Mouse (Mus musculus) heart, embryonic 11.5 days (tissue): ENCODE results near the gene Sema4a. TPM values are rescaled to one million over a fixed set of nuclear protein-coding genes. Genes with fewer than 3 reads are reported as not detected.

Experiments
- ATAC-seq: fragments of 200-750 bp; cut with Nextera tagmentation; replicated peaks from 2 replicates; pipeline ENCODE4 v1.8.0; 2017; ENCODE audit warnings: moderate library complexity; ENCODE audit not compliant: insufficient number of reproducible peaks, low FRiP score, low TSS enrichment
- H3K27ac ChIP-seq: fragments of 300-500 bp; sonication (generic); 2 replicates; pipeline ENCODE4 v1.5.1; 2014; ENCODE audit warnings: mild to moderate bottlenecking, low read depth, low read length
- H3K27me3 ChIP-seq: fragments of 300-500 bp; sonication (generic); 2 replicates; pipeline ENCODE4 v1.6.1; 2014; ENCODE audit warnings: mild to moderate bottlenecking, low read length, mixed read lengths; ENCODE audit not compliant: control insufficient read depth, insufficient read depth
- H3K36me3 ChIP-seq: fragments of 300-500 bp; sonication (generic); 2 replicates; pipeline ENCODE4 v1.6.1; 2014; ENCODE audit warnings: mild to moderate bottlenecking, low read length, moderate library complexity, mixed read lengths; ENCODE audit not compliant: control insufficient read depth, insufficient read depth
- H3K4me1 ChIP-seq: fragments of 300-500 bp; sonication (generic); 2 replicates; pipeline ENCODE4 v1.6.1; 2014; ENCODE audit warnings: low read length; ENCODE audit not compliant: control insufficient read depth, insufficient read depth
- H3K4me2 ChIP-seq: fragments of 300-500 bp; sonication (generic); 2 replicates; pipeline ENCODE4 v1.6.1; 2014; ENCODE audit warnings: mild to moderate bottlenecking, moderate library complexity
- H3K4me3 ChIP-seq: fragments of 300-500 bp; sonication (generic); 2 replicates; pipeline ENCODE4 v1.5.1; 2014; ENCODE audit warnings: low read depth, low read length
- H3K9ac ChIP-seq: fragments of 300-500 bp; sonication (generic); 2 replicates; pipeline ENCODE4 v1.6.1; 2014; ENCODE audit warnings: mild to moderate bottlenecking, low read depth, low read length, moderate library complexity
- H3K9me3 ChIP-seq: fragments of 300-500 bp; sonication (generic); replicated peaks from 2 replicates; pipeline ENCODE4 v1.6.1; 2016; ENCODE audit warnings: low read length; ENCODE audit not compliant: control insufficient read depth
- WGBS: fragments of 180-500 bp; shearing (Covaris S2); extraction: QIAGEN DNeasy Blood & Tissue Kit; methylation state at CpG from one replicate; pipeline ENCODE4 v1.1.7; 2014; ENCODE audit not compliant: insufficient replicate concordance; 5-methylcytosine and 5-hydroxymethylcytosine counted together
- polyA plus RNA-seq: library from polyadenylated mRNA; unstranded; fragments of >200 nt; fragmentation: Nextera tagmentation; extraction: Ambion mirVana; gene quantifications from 2 replicates; pipeline ENCODE4 v1.2.1, GENCODE M21; 2014

The Sema4a gene
- polyA plus RNA-seq, 1 experiment from 2014 or later = 0.80 TPM

DNA sequence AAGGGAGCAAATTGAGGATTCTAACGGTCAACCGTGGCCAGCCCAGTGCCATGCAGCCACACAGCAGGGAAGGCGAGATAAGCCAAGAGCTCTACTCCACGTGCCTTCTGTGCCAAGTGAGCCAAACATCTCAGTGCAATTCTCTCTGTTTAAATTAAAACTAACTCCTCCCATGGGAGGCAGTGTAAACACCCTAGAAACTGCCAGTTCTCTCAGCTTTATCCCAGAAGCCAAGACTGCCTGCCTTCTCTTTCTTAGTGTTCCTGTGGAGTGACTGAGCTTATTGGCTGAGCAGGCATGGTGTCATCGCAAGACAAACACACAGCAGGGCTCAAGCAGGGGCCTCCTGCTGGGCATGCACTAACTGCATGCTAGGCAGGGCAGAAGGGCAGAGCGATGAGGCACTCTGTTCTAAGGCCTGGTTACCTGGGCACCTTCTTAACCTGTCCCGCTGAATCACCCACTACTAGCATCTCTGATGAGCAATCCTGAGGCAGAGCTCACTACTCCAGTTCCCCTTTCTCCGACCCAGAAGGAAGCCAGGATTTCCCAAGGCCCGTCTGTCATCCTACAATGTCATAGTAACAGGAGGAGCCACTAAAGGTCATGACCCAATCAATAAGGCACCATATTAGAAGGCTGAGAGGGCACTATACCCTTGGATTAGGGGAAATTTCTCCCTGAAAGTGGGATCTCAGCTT lies 38.8 kb downstream of the Sema4a start:
- no peak for ATAC-seq
- H3K27ac ChIP-seq = no peak overlapping the region
- H3K4me2 ChIP-seq = no peak overlapping the region
- H3K9ac ChIP-seq = no peak overlapping the region; the same call in 1 of the 2 replicates
- H3K4me3 ChIP-seq = no peak overlapping the region
- peaks cover 14% of the 10 kb centered on the region for H3K4me1 ChIP-seq
- no peaks in the 10 kb centered on the region for H3K9me3 ChIP-seq
- peaks cover 9% of the 10 kb centered on the region for H3K36me3 ChIP-seq
- WGBS = 36% methylated on average over 9 of the region's 9 CpGs
- no peaks in the 10 kb centered on the region for H3K27me3 ChIP-seq

DNA sequence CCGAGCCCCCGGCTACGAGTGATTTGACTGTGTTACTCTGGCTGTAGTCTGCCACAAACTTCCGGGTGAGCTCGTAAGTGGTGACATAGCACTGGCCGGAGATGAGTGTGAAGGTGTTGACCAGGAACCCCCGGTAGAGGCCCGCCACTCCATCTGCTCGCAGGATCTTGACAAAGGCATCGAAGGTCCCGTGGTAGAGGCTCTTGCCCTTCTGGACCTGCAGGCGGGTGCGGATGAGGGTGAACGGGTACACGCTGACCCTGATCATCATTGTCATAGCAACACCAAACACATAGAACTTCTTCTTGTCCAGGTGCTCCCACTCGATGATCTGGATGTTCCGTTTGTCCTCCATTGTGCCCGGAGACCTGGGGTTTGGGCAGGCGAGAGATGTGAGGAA lies 40.2 kb downstream of the Sema4a start:
- H3K4me2 ChIP-seq = no peak overlapping the region
- no peaks in the 10 kb centered on the region for H3K27me3 ChIP-seq
- no peak overlapping the region for H3K4me3 ChIP-seq
- peaks cover 17% of the 10 kb centered on the region for H3K4me1 ChIP-seq
- ATAC-seq = no peak
- H3K36me3 ChIP-seq = peaks cover 9% of the 10 kb centered on the region
- no peak overlapping the region for H3K9ac ChIP-seq
- 92% methylated on average over 19 of the region's 19 CpGs for WGBS
- no peaks in the 10 kb centered on the region for H3K9me3 ChIP-seq
- no peak overlapping the region for H3K27ac ChIP-seq

DNA sequence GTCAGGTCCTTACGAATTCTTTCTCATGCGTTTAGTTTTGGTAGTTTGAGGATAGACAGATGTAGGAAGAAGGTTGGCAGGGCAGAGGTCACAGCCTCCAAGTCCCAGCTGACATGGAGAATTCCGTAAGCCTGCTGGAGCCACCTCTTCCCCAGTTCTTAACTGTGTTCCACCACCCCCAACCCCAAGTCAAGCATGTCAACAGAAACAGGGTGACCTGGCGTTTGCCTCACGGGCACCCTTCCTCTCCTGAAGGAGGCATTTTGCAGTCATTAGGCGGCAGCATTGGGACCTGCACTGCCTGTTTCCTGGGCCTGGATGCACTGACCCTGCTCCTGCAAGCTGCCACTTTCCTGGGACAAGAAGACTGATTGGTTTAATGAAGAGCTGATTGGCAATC lies 43.0 kb downstream of the Sema4a start:
- no peak for ATAC-seq
- Histone ChIP-seq H3K4me3 (no peak overlapping the region), H3K9ac (no peak overlapping the region), H3K36me3 (peaks cover 9% of the 10 kb centered on the region), H3K27ac (no peak overlapping the region), H3K9me3 (no peaks in the 10 kb centered on the region), H3K4me1 (peaks cover 8% of the 10 kb centered on the region; the same call in 1 of the 2 replicates), H3K27me3 (no peaks in the 10 kb centered on the region), H3K4me2 (no peak overlapping the region)
- 78% methylated on average over 6 of the region's 6 CpGs for WGBS

DNA sequence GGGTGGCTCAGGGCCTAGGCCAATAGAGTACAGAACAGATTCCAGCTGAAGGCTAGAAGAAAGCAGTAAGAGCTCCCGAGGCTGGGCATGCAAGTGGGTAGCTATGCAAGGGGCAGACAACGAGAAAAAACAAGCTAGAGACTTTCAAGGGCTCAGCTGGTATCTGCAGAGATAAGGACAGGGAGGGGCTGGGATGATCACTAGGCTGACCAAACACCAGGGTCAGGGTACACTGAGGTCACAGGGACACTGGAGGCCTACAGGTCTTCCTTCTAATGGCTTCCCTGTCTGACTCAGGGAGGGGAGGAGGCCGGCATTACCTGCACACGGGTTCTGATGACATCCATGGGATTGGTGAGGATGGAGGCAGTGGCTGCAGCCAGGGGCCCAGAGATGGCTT lies 45.3 kb downstream of the Sema4a start:
- ATAC-seq = no peak
- no peak overlapping the region for H3K9ac ChIP-seq
- 65% methylated on average over 4 of the region's 4 CpGs for WGBS

DNA sequence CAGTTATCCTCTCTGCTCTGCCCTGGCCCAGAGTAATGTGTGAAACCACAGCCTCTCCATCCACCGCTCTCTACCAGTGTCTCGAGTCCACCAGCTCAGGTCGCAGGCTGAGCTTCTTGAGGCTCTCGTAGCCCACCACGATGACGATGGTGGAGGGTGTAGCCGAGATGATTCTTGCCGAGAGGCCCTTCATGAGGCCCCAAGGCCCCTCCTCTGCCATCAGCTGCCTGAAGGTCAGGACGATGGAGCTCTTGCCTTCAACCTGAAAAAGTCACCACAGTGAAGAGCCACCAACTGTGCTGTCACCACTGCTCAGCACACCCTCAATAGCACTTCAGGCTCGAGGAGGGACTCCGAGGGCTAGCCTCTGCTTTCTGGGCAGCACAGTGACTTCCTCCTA lies 48.3 kb downstream of the Sema4a start:
- 77% methylated on average over 11 of the region's 11 CpGs for WGBS
- Histone ChIP-seq H3K9ac (no peak overlapping the region), H3K4me3 (no peak overlapping the region), H3K4me1 (peaks cover 18% of the 10 kb centered on the region), H3K27me3 (no peaks in the 10 kb centered on the region), H3K27ac (no peak overlapping the region), H3K4me2 (no peak overlapping the region), H3K9me3 (no peaks in the 10 kb centered on the region), H3K36me3 (no peaks in the 10 kb centered on the region)
- ATAC-seq = no peak

More for the DNA sequence above, 45.3 kb downstream of the Sema4a start:
- H3K36me3 ChIP-seq = peaks cover 6% of the 10 kb centered on the region
- H3K9me3 ChIP-seq = no peaks in the 10 kb centered on the region
- H3K27ac ChIP-seq = no peak overlapping the region
- no peak overlapping the region for H3K4me3 ChIP-seq
- H3K4me1 ChIP-seq = peaks cover 7% of the 10 kb centered on the region
- H3K4me2 ChIP-seq = no peak overlapping the region
- H3K27me3 ChIP-seq = no peaks in the 10 kb centered on the region

DNA sequence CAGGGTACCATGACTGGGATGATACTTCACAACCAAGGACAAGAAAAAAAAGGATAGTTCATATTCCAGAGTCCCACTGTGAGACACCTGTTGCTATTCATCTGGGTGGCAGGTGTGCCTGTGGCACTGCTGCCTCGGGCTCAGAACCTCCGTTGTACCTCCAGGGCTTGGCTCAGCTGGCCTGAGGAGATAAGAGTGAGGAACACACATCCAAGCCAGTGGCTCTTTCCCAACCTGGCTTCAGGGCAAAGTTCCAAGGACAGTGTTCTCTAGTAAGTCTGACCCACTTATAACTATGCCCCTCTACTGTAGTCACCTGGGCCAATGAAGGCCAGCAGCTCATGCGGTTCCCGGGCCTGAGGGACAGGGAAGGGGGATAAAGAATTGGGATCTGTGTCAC lies 49.3 kb downstream of the Sema4a start:
- Histone ChIP-seq H3K27me3 (no peaks in the 10 kb centered on the region), H3K4me1 (peaks cover 18% of the 10 kb centered on the region), H3K36me3 (no peaks in the 10 kb centered on the region), H3K27ac (no peak overlapping the region), H3K9me3 (no peaks in the 10 kb centered on the region), H3K4me2 (no peak overlapping the region), H3K9ac (no peak overlapping the region), H3K4me3 (no peak overlapping the region)
- ATAC-seq = no peak
- 82% methylated on average over 4 of the region's 4 CpGs for WGBS

DNA sequence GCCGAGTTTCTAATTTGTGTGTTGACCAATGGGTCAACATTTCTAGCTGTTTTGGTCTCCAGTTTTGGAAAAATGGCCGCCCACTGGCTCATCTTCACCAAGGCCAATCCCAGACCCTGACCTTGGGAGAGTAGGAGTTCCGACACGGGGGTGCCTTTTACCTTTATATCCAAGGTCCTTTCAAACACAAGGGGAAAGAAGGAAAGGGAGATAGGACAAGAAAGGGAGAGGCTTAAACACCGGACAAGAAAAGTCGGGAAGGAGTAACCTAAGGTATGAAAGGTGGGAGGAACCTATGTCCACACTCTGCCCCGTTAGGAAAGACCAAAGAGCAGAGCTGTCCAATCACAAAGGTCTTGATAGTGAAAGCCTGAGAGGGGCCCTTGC lies 50.3 kb downstream of the Sema4a start:
- no peaks in the 10 kb centered on the region for H3K36me3 ChIP-seq
- no peaks in the 10 kb centered on the region for H3K27me3 ChIP-seq
- peak overlapping the region; percentile 75 for H3K4me3 ChIP-seq
- H3K9me3 ChIP-seq = no peaks in the 10 kb centered on the region
- H3K9ac ChIP-seq = peak overlapping the region; percentile 88
- H3K4me1 ChIP-seq = peaks cover 14% of the 10 kb centered on the region
- peak overlapping the region; percentile 98 for H3K27ac ChIP-seq
- ATAC-seq = no peak
- H3K4me2 ChIP-seq = peak overlapping the region; percentile 83
- WGBS = 18% methylated on average over 7 of the region's 7 CpGs

DNA sequence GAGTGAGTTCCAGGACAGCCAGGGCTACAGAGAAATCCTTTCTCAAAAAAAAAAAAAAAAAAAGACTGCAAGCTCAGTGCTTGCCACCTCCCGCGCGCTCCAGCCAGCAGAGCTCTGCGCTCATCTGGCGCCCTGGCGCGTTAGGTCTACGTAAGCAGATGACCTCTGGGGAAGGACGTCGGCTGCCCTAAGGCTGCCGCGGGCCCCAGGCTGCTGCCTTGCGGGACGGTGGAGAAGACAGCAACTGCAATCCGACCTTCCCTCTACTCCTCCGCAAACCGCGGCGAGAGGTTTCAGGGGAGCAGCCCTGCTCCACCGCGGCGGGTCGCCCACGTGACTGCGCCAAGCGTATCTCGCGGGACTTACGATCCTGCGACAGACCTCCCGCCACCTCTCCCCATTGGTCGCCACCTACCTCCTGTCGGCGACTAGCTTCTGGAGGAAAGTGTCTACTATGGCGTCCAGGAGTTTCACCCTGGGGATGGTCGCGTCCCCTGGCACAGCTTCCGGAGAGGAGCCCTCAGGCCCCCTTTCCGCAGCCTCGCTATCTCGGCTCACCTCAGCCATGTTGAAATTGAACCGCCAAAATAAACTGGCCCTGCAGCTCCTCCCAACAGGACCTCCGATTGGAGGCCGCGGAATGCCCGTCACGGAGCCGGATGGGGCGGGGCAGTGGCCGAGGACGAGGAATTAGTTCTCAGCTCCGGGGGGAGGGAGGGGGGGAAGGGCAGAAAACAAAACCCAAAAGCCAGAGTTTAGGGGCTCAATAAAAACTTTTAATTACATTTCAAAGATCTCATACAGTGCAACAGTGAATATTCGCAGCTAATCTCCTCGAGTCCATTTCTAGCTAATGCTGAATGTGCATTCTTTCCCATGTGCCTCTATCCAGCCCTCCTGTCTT lies 51.0 kb downstream of the Sema4a start, which contains the start of gene Pmf1:
Pmf1 (minus strand) TSS at position 591 of the 904 bp plus-strand sequence.
- H3K27me3 ChIP-seq = no peaks in the 10 kb centered on the region
- WGBS = under 1% methylated on average over 54 of the region's 54 CpGs
- peak within 1 kb of the TSS; percentile 98 for H3K27ac ChIP-seq
- no peaks in the 10 kb centered on the region for H3K36me3 ChIP-seq
- peak within 1 kb of the TSS; percentile 75 for H3K4me3 ChIP-seq
- peaks cover 14% of the 10 kb centered on the region for H3K4me1 ChIP-seq
- peak within 1 kb of the TSS; percentile 88 for H3K9ac ChIP-seq
- H3K9me3 ChIP-seq = no peaks in the 10 kb centered on the region
- peak; percentile 90 for ATAC-seq
- peak within 1 kb of the TSS; percentile 83 for H3K4me2 ChIP-seq
